Mouse (Mus musculus) forebrain, embryonic 13.5 days (tissue): ENCODE measurements around the gene Abca4. TPM values are rescaled to one million over a fixed set of nuclear protein-coding genes. Genes with fewer than 3 reads are reported as not detected.
"Not testable (repeated sequence)": the region's sequence is repeated elsewhere in the genome, so short reads cannot be mapped to it uniquely, and the experiment has no call there.

ENCODE experiments used
- ATAC-seq: fragments of 200-750 bp; cut with Nextera tagmentation; 2 replicates; pipeline ENCODE4 v1.8.0; 2017
- H3K27ac ChIP-seq: fragments of 300-500 bp; sonication (generic); 2 replicates; pipeline ENCODE4 v1.5.1; 2015; ENCODE audit warnings: inconsistent platforms, mild to moderate bottlenecking, moderate library complexity
- H3K27me3 ChIP-seq: fragments of 300-500 bp; sonication (generic); 2 replicates; pipeline ENCODE4 v1.6.1; 2015; ENCODE audit warnings: mild to moderate bottlenecking, inconsistent platforms
- H3K36me3 ChIP-seq: fragments of 300-500 bp; sonication (generic); 2 replicates; pipeline ENCODE4 v1.6.1; 2015; ENCODE audit warnings: mild to moderate bottlenecking, inconsistent platforms; ENCODE audit not compliant: poor library complexity, severe bottlenecking
- H3K4me1 ChIP-seq: fragments of 300-500 bp; sonication (generic); 2 replicates; pipeline ENCODE4 v1.6.1; 2015; ENCODE audit warnings: inconsistent platforms
- H3K4me2 ChIP-seq: fragments of 300-500 bp; sonication (generic); 2 replicates; pipeline ENCODE4 v1.6.1; 2015; ENCODE audit warnings: inconsistent platforms, mild to moderate bottlenecking, moderate library complexity
- H3K4me3 ChIP-seq: fragments of 300-500 bp; sonication (generic); 2 replicates; pipeline ENCODE4 v1.5.1; 2015; ENCODE audit warnings: mild to moderate bottlenecking, inconsistent platforms
- H3K9ac ChIP-seq: fragments of 300-500 bp; sonication (generic); 2 replicates; pipeline ENCODE4 v1.6.1; 2015; ENCODE audit warnings: mild to moderate bottlenecking, inconsistent platforms
- H3K9me3 ChIP-seq: fragments of 300-500 bp; sonication (generic); replicated peaks from 2 replicates; pipeline ENCODE4 v1.6.1; 2016; ENCODE audit warnings: inconsistent platforms
- WGBS: fragments of 180-500 bp; shearing (Covaris S2); methylation state at CpG from one replicate; pipeline ENCODE4 v1.1.7; 2015; 5-methylcytosine and 5-hydroxymethylcytosine counted together
- polyA plus RNA-seq: library from polyadenylated mRNA; unstranded; fragments of >200 nt; fragmentation: Nextera tagmentation; extraction: Ambion mirVana; gene quantifications from 2 replicates; pipeline ENCODE4 v1.2.1, GENCODE M21; 2015

Abca4 gene
- polyA plus RNA-seq, 1 experiment from 2014 or later: 0.92 TPM

DNA sequence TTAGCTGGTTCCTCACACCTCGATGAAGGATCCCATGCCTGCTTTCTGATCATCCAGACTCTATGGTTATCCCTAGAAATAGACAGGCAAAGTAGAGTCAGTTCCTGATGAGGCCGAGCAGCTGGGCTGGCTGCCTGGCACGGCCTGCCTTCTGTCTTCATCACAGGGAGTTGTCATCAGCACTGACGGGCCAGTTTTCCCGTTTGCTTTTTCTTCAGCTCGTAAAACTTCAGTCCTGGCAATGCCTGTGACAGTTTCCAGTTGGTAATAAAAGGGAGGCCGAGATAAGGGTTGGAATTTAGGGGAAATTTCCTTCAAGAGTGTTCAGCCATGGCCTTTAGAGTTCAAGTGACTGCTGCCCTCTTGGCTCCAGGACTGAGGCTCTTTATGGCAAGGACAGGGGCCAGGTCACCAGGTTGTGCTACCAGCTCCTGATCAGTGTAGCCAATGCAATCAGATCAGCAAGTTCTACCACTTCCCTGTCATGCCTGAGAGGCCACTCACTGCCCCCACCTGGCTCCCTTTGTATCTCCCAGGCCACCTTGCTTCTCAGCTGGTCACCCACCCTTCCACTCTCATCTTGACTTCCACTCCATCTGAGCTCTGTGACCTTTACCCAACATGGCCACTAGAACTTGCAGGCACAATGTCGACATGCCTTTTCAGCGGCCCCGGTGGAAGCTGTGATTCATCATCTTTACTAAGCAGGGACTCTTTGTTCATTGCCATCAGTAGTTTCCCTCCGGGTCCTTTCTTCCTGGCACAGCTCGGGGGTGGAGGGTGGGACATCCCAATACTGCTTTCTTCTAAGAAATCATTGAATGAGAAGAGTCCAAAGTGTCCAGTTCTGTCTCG is 20.5 kb downstream of the Abca4 start:
- Histone ChIP-seq H3K9me3 (no peaks in the 10 kb centered on the region), H3K9ac (no peak overlapping the region), H3K36me3 (no peaks in the 10 kb centered on the region), H3K27me3 (no peaks in the 10 kb centered on the region), H3K27ac (no peak overlapping the region), H3K4me3 (no peak overlapping the region), H3K4me1 (no peaks in the 10 kb centered on the region), H3K4me2 (no peak overlapping the region)
- WGBS: 87% methylated on average over 13 of the region's 13 CpGs
- ATAC-seq: no peak

DNA sequence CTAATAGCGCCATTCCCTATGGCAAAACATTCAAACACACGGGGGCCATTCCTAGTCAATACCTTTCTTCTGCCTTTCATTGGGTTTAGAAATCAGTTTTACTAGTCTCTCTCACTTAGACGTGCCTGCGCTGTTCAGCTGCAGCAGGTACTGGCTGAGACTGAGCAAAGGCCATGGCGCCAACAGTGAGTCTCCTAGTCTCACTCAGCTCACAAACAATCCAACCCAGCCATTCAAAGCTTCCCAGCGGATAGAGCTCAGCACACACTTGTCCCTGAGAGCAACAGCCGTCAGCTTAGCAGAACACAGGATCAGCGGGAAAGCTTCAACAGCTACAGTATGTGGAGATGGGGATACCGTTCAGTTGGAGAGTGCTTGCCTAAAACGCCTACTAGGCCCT is 27.5 kb downstream of the Abca4 start:
- H3K36me3 ChIP-seq: no peaks in the 10 kb centered on the region
- no peaks in the 10 kb centered on the region for H3K4me1 ChIP-seq
- 59% methylated on average over 10 of the region's 10 CpGs for WGBS
- H3K4me3 ChIP-seq: no peak overlapping the region
- no peak for ATAC-seq
- H3K27ac ChIP-seq: no peak overlapping the region
- no peak overlapping the region for H3K9ac ChIP-seq
- peaks cover 5% of the 10 kb centered on the region; the same call in 1 of the 2 replicates for H3K27me3 ChIP-seq
- H3K9me3 ChIP-seq: no peaks in the 10 kb centered on the region
- H3K4me2 ChIP-seq: no peak overlapping the region

DNA sequence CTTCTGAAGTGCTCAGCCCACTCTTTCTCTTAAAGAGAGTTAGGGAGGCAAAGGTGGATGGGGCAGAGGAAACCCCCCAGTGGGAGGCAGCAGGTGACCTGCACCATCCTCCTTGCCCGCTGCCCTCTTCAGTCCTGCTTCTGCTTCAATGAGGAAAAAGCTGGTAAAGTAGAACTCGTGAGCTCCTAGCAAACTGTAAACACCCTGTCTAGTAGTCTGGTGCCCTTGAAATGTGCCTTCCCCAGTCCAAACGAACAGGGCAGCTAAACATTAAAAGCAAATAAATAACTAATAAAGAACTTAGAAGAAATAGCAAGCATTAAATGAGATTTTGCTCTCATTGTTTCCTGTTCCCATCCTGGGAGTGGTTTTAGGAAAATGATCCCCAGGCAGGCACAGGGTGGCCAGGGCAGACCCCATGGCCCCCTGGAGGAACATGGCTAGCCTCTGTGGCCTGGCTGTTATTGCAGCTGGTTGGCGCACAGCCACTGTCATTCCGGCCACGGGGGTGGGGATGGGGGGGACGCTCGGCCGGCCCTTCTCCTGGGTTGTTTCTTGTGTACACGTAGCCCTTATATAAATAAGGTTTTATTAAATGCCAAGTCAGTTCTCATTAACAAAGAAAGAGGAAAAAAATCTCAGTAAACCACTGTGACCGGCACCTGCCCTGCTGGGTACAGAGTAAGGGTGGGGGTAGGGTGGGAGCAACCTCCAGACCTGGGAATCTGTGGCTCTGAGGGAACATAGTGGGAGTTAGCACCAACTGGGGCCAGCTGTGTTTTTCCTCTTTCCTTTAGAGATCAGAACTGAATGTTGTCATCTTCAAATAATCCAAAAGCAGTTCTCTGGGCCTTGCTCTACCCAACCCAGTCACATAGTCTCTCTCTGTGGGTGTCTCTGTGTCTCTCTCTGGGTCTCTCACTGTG is 28.7 kb downstream of the Abca4 start:
- H3K4me2 ChIP-seq: no peak overlapping the region
- H3K36me3 ChIP-seq: no peaks in the 10 kb centered on the region
- H3K9me3 ChIP-seq: no peaks in the 10 kb centered on the region
- H3K9ac ChIP-seq: no peak overlapping the region
- 51% methylated on average over 11 of the region's 11 CpGs for WGBS
- no peak overlapping the region for H3K27ac ChIP-seq
- peaks cover 5% of the 10 kb centered on the region; the same call in 1 of the 2 replicates for H3K27me3 ChIP-seq
- ATAC-seq: no peak
- H3K4me1 ChIP-seq: 0 out of 2 replicates have a peak, but pooled peaks cover under 1% of the 10 kb centered on the region
- H3K4me3 ChIP-seq: no peak overlapping the region

DNA sequence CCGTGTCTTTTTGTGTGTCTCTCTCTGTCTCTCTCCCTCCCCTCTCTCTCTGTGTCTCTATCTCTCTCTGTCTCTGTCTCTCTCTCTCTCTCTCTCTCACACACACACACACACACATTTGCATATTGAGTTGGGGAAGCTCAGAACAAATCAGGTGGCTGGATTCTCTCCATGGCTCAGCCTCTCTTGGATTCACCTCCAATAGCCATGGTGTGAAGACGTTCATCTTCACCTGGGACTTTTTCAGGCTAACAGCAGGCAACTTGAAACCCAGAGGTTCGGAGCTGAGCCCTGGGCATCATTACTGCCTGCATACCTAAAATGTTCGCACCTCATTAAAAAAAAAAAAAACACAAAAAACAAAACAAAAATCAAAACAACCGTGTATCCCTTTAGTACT is 29.4 kb downstream of the Abca4 start:
- Histone ChIP-seq H3K4me3 (no peak overlapping the region), H3K36me3 (no peaks in the 10 kb centered on the region), H3K4me2 (no peak overlapping the region), H3K9me3 (no peaks in the 10 kb centered on the region), H3K4me1 (0 out of 2 replicates have a peak, but pooled peaks cover 6% of the 10 kb centered on the region), H3K9ac (no peak overlapping the region), H3K27ac (no peak overlapping the region), H3K27me3 (peaks cover 5% of the 10 kb centered on the region; the same call in 1 of the 2 replicates)
- 59% methylated on average over 5 of the region's 5 CpGs for WGBS
- ATAC-seq: no peak

DNA sequence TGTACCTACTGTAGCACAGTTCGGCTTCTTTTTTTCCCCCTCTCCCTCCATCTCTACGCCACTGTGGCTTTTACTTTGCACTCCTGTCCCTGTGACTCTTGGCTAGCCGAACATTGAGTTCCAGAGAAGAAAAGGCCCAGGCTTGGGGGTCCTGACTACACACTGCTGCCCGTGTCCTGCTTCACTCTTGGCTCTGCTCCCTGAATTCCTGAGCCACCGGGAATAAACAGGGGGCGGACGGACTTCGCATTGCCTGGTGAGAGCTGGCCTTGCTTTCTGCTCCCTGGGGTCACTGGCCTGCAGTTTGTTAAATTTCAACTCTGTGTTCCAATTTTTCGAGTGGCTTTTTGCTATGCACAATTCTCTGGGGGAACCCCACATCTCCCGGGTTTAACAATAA is 30.1 kb downstream of the Abca4 start:
- Histone ChIP-seq H3K27ac (no peak overlapping the region), H3K4me2 (no peak overlapping the region), H3K9me3 (no peaks in the 10 kb centered on the region), H3K9ac (no peak overlapping the region), H3K36me3 (no peaks in the 10 kb centered on the region), H3K4me1 (0 out of 2 replicates have a peak, but pooled peaks cover 6% of the 10 kb centered on the region), H3K4me3 (no peak overlapping the region), H3K27me3 (peaks cover 5% of the 10 kb centered on the region; the same call in 1 of the 2 replicates)
- ATAC-seq: no peak
- 23% methylated on average over 10 of the region's 10 CpGs for WGBS

DNA sequence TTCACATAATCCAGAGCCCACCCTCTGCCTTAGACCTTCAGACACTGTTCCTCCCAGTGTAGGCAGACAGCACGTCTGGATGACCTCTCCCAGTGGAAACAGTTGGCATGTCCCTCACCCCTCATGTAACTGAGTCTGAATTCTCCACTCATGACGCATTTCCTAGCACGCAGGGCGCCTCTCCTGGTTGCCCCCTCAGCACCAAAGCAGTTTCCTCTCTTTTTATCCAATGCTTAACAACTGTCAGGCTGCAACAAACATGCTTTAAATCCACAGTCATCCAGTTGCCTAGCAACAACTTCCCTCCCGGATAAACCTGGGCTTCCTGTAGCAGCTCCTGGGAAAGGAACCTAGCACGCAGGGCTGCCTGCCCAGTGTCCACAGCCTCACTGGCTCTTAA is 33.9 kb downstream of the Abca4 start:
- 18% methylated on average over 6 of the region's 6 CpGs for whole genome bisulfite sequencing
- Histone ChIP-seq H3K4me1 (0 out of 2 replicates have a peak, but pooled peaks cover 10% of the 10 kb centered on the region), H3K4me2 (no peak overlapping the region), H3K27ac (no peak overlapping the region), H3K9me3 (no peaks in the 10 kb centered on the region), H3K27me3 (peaks cover 5% of the 10 kb centered on the region; the same call in 1 of the 2 replicates), H3K4me3 (no peak overlapping the region), H3K9ac (no peak overlapping the region), H3K36me3 (no peaks in the 10 kb centered on the region)
- 0 out of 2 replicates have a peak, but pooled peaks have one; percentile 45 for ATAC-seq

DNA sequence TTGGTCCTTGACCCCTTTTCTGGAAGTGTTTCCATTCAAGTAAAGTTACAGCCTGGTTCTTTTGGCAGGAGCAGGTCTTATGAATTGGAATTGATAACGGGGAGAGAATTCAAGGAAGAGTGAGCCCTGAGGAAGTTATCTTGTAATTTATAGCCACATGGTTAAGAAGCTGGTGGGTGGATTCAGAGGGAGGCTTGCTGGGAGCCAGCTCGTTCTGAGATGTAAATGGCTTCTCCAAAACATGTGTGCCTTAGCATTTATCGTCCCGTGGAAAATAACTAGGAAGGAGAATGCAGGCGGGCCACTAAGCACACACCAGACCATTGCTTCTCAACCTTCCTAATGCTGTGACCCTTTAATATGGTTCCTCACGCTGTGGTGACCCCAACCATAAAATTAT is 34.9 kb downstream of the Abca4 start:
- peaks cover 13% of the 10 kb centered on the region; the same call in 1 of the 2 replicates for H3K27me3 ChIP-seq

DNA sequence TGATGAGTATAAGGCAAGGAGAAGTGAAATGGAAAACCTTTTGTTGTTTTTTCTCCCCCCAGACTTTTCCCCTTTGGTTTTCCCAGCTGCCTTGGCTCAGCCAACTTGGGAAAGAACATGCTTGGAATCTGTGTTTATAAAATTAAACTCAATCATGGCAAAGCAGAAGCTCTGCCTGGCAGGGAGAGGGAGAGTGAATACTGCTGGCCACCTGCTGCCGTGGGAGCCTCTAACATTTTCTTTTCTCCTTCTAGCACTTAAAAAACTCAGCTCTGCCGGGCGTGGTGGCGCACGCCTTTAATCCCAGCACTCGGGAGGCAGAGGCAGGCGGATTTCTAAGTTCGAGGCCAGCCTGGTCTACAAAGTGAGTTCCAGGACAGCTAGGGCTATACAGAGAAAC is 37.4 kb downstream of the Abca4 start:
- not testable (repeated sequence) for H3K4me2 ChIP-seq, H3K36me3 ChIP-seq, H3K9ac ChIP-seq, H3K9me3 ChIP-seq, ATAC-seq, H3K27ac ChIP-seq, H3K4me3 ChIP-seq
- Histone ChIP-seq H3K27me3 (peaks cover 14% of the 10 kb centered on the region; the same call in 1 of the 2 replicates), H3K4me1 (peaks cover 15% of the 10 kb centered on the region; the same call in 1 of the 2 replicates)
- WGBS: 89% methylated on average over 8 of the region's 8 CpGs

More for the DNA sequence above, 34.9 kb downstream of the Abca4 start:
- 89% methylated on average over 6 of the region's 6 CpGs for WGBS
- Histone ChIP-seq H3K27ac (no peak overlapping the region), H3K4me3 (no peak overlapping the region), H3K4me2 (no peak overlapping the region), H3K36me3 (no peaks in the 10 kb centered on the region), H3K4me1 (0 out of 2 replicates have a peak, but pooled peaks cover 10% of the 10 kb centered on the region), H3K9me3 (no peaks in the 10 kb centered on the region), H3K9ac (no peak overlapping the region)
- no peak for ATAC-seq

DNA sequence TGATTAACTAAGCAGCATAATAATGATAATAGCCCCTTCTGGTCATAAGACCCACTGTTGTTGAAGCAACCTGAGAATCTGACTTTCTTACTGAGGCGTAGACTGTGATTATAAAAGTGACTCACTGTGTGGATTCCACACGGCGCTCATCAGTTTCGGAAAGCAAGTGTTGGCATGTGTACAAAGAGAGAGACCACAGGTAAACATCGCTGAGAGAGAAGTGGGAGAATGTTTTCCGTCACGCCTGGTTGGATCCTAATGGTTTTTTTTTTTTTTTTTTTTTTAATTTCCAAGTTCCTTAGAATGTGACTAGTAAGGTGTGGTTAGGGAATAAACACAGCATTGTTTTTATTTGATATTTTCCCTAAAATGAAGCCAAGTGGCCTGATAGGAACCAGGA is 38.1 kb downstream of the Abca4 start:
- no peaks in the 10 kb centered on the region for H3K36me3 ChIP-seq
- H3K9ac ChIP-seq: no peak overlapping the region
- no peak overlapping the region for H3K27ac ChIP-seq
- peaks cover 14% of the 10 kb centered on the region; the same call in 1 of the 2 replicates for H3K27me3 ChIP-seq
- H3K4me3 ChIP-seq: no peak overlapping the region
- peaks cover 15% of the 10 kb centered on the region; the same call in 1 of the 2 replicates for H3K4me1 ChIP-seq
- WGBS: 77% methylated on average over 7 of the region's 7 CpGs
- no peaks in the 10 kb centered on the region for H3K9me3 ChIP-seq
- H3K4me2 ChIP-seq: no peak overlapping the region
- no peak for ATAC-seq

DNA sequence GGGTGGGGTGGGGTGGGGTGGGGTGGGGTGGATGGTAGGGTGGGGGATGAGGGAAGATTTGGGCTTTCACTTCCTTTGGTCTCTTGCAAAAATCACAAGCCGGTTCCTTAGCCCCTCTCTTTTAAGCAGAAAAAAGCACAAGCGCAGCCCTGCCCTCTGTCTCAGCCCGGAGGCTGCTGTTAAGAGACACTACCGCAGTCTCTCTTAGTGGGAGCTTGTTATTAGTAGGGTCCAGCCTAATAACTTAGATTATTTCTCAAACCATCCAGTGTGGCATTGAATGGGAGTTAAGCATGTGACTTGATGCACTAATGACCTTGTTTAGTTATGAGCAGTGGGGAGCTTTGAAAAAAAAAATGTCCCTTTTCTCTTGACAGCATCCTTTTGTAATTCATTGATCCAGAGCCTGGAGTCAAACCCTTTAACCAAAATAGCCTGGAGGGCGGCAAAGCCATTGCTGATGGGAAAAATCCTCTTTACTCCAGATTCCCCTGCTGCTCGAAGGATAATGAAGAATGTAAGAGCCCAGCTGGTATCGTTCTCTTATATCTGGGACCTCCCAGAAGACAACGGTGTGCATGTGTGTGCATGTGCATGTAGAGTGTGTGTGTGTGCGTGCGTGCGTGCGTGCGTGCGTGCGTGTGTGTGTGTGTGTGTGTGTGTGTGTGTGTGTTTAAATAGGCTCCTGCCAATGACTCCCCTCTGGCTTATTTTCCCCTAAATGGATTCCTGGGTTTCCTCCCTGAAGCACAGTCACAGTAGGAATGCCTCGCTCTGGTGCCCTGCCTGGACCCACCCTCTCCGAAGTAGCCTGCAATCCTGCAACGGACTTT is 41.1 kb downstream of the Abca4 start:
- Histone ChIP-seq H3K4me3 (no peak overlapping the region), H3K9ac (no peak overlapping the region), H3K9me3 (no peaks in the 10 kb centered on the region), H3K4me2 (peak overlapping the region; percentile 14; the same call in 1 of the 2 replicates), H3K27ac (no peak overlapping the region), H3K36me3 (no peaks in the 10 kb centered on the region), H3K4me1 (peaks cover 10% of the 10 kb centered on the region; the same call in 1 of the 2 replicates), H3K27me3 (peaks cover 20% of the 10 kb centered on the region; the same call in 1 of the 2 replicates)
- peak; percentile 62 for ATAC-seq
- WGBS: 16% methylated on average over 18 of the region's 18 CpGs

DNA sequence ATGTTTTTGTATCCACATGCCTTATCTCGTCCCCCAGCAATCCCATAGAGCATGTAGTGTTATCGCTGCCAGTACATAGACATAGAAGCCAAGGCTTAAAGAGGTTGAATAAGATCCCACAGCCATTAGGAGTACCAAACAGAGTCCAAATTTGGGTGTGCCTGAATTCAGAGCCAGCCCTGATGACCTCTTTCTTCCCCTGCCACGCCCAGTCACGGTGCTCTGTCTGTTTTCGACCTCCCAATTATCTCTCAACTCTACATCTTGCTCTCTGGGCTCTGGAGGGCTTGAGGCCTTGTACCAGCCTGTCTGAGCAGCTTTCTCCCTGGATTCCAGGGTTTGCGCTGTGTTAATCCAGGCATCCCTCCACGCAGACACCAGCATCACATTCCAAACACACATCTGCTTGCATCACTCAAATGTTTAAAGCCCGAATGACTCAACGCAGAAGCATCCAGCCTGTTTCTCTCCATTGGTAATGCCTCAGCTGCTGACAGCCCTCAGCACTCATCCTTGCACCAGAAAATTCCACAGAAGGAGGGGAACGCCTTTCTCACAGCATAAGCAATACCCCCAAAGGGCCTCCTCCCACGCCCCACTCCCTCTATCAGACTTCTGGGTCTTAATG is 43.9 kb downstream of the Abca4 start:
- no peaks in the 10 kb centered on the region for H3K9me3 ChIP-seq
- no peak for ATAC-seq
- no peaks in the 10 kb centered on the region for H3K36me3 ChIP-seq
- no peak overlapping the region for H3K27ac ChIP-seq
- H3K9ac ChIP-seq: no peak overlapping the region
- H3K4me3 ChIP-seq: no peak overlapping the region
- H3K4me2 ChIP-seq: no peak overlapping the region
- peaks cover 20% of the 10 kb centered on the region; the same call in 1 of the 2 replicates for H3K27me3 ChIP-seq
- H3K4me1 ChIP-seq: peaks cover 5% of the 10 kb centered on the region; the same call in 1 of the 2 replicates
- whole genome bisulfite sequencing: 86% methylated on average over 11 of the region's 11 CpGs
